Mouse (Mus musculus) brain, embryonic 14.5 days (tissue): ENCODE measurements around the gene Selenow.

ENCODE experiments used
- CTCF ChIP-seq: fragments of 200-500 bp; IDR thresholded peaks from 2 replicates; pipeline ENCODE4 v1.5.1; 2012; ENCODE audit warnings: inconsistent platforms, mild to moderate bottlenecking, moderate library complexity, borderline replicate concordance; ENCODE audit not compliant: insufficient read depth, insufficient read length; ENCODE audit errors: extremely low read depth
- POLR2A ChIP-seq: fragments of 200-500 bp; IDR thresholded peaks from 2 replicates; pipeline ENCODE4 v1.6.1; 2012; ENCODE audit warnings: mild to moderate bottlenecking, inconsistent platforms, borderline replicate concordance; ENCODE audit not compliant: poor library complexity, insufficient read depth, insufficient read length, severe bottlenecking; ENCODE audit errors: extremely low read depth

- TF ChIP-seq CTCF (no peak), POLR2A (no peak)
Observed at GRCm38 (mm10) chr7:15921796-15922195, 406 bp downstream of the Selenow start.
